Mouse (Mus musculus): ENCODE measurements around the gene B4gat1. TPM values are rescaled to one million over a fixed set of nuclear protein-coding genes. Genes with fewer than 3 reads are reported as not detected.
"Not testable (repeated sequence)": the region's sequence is repeated elsewhere in the genome, so short reads cannot be mapped to it uniquely, and the experiment has no call there.

Gene B4gat1
- polyA plus RNA-seq, 1 experiment from 2014 or later, result 61.1 TPM

DNA sequence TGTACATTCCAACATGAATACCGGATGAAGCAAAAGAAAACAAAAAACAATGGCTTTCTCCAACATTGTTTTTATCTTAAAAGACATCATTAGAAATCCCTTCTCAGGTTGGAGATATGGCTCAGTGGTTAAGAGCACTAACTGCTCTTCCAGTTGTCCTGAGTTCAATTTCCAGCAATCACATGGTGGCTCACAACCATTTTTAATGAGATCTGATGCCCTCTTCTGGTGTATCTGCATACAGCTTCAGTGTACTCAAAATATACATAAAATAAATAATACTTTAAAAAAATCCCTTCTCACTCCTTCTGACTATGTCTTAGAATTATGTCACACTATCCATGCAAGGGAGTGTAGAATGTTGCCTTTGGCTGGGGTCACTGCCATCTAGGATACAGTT lies 40.7 kb downstream of the B4gat1 start:
- ATAC-seq (ENCODE audit: low read depth), result no peak
- Histone ChIP-seq H3K36me3 (no peaks in the 10 kb centered on the region), H3K4me1 (replicated peaks) (no peaks in the 10 kb centered on the region), H3K27ac (replicated peaks) (no peak overlapping the region), H3K27me3 (peaks cover 68% of the 10 kb centered on the region), H3K9ac (no peak overlapping the region), H3K4me2 (no peak overlapping the region), H3K9me3 (no peaks in the 10 kb centered on the region), H3K4me3 (no peak overlapping the region)
- WGBS, result 98% methylated on average over 1 of the region's 1 CpGs

- no peak overlapping the region for H3K9ac ChIP-seq
- no peak for ATAC-seq (ENCODE audit: low read depth)
- H3K9me3 ChIP-seq, result no peaks in the 10 kb centered on the region
- no peak overlapping the region for H3K4me2 ChIP-seq
- no peak overlapping the region for H3K27ac ChIP-seq (replicated peaks)
- peaks cover 13% of the 10 kb centered on the region; the same call in 1 of the 2 replicates for H3K4me1 ChIP-seq (replicated peaks)
- WGBS, result 65% methylated on average over 18 of the region's 18 CpGs
- H3K27me3 ChIP-seq, result peaks cover 76% of the 10 kb centered on the region
- H3K4me3 ChIP-seq, result no peak overlapping the region
- H3K36me3 ChIP-seq, result no peaks in the 10 kb centered on the region
Measured at GRCm38 (mm10) chr19:5082005-5082404, 43.4 kb downstream of the B4gat1 start.

GRCm38 (mm10) chr19:5082596-5082995 lies 44.0 kb downstream of the B4gat1 start:
- H3K9me3 ChIP-seq, result no peaks in the 10 kb centered on the region
- no peaks in the 10 kb centered on the region for H3K36me3 ChIP-seq
- 68% methylated on average over 24 of the region's 24 CpGs for WGBS
- H3K9ac ChIP-seq, result no peak overlapping the region
- H3K27me3 ChIP-seq, result peaks cover 76% of the 10 kb centered on the region
- no peak for ATAC-seq (ENCODE audit: low read depth)
- no peak overlapping the region for H3K4me2 ChIP-seq
- H3K27ac ChIP-seq (replicated peaks), result no peak overlapping the region
- H3K4me3 ChIP-seq, result no peak overlapping the region
- H3K4me1 ChIP-seq (replicated peaks), result peaks cover 18% of the 10 kb centered on the region

DNA sequence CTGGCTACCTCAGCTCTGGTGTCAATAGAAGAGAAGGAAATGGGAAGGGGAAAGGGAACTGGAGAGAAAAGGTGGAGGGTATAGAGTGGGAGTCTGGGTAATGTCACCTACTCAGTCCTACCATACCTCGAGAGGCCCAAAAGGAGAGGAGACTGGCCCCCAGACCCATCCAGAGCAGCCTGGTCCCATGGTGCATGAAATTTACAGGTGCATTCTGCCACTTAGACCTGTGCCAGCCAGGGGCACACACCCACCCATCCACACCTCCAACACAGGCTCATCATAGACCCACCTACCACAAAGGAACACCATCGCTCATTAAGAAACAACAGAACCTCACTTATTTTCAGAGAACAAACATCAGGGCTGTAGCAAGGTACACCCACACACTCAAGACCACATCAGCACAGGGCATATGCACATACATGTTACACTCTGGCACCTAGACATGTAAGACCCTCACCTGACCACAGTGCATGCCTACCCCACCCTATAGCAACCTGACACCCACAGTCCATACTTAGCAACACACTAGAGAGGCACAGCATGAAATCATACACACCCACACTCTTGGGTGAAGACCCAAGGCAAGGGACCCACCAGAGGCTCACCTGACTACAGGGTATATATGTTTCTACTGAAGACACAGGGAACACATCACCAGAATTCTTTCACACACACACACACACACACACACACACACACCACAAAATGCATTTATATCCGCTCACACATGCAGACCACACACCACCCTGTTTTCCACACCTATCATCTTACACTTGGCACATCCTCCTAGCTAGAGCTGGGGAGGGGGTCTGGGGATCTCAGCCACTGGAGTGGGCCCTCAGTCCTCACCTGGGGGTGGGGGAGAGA lies 45.6 kb downstream of the B4gat1 start:
- peaks cover 74% of the 10 kb centered on the region for H3K27me3 ChIP-seq
- no peaks in the 10 kb centered on the region for H3K36me3 ChIP-seq
- peaks cover 27% of the 10 kb centered on the region for H3K4me1 ChIP-seq (replicated peaks)
- peak overlapping the region; percentile 78 for H3K9ac ChIP-seq
- no peaks in the 10 kb centered on the region for H3K9me3 ChIP-seq
- H3K4me2 ChIP-seq, result peak overlapping the region; percentile 78
- no peak for ATAC-seq (ENCODE audit: low read depth)
- H3K27ac ChIP-seq (replicated peaks), result no peak overlapping the region
- WGBS, result 69% methylated on average over 3 of the region's 3 CpGs
- peak overlapping the region; percentile 54 for H3K4me3 ChIP-seq

GRCm38 (mm10) chr19:5084834-5085144 lies 46.2 kb downstream of the B4gat1 start:
- Histone ChIP-seq H3K4me1 (replicated peaks) (peaks cover 32% of the 10 kb centered on the region), H3K36me3 (0 out of 2 replicates have a peak, but pooled peaks cover 3% of the 10 kb centered on the region), H3K4me3 (peak overlapping the region; percentile 54), H3K4me2 (peak overlapping the region; percentile 78), H3K27me3 (peaks cover 68% of the 10 kb centered on the region), H3K9me3 (no peaks in the 10 kb centered on the region), H3K27ac (replicated peaks) (no peak overlapping the region), H3K9ac (peak overlapping the region; percentile 78)
- WGBS, result 7% methylated on average over 15 of the region's 15 CpGs
- no peak for ATAC-seq (ENCODE audit: low read depth)

- peaks cover 32% of the 10 kb centered on the region for H3K4me1 ChIP-seq (replicated peaks)
- peak within 1 kb of the TSS; percentile 78 for H3K4me2 ChIP-seq
- H3K4me3 ChIP-seq, result peak within 1 kb of the TSS; percentile 54
- under 1% methylated on average over 67 of the region's 69 CpGs for WGBS
- H3K27ac ChIP-seq (replicated peaks), result no peak within 1 kb of the TSS
- 0 out of 2 replicates have a peak, but pooled peaks cover 7% of the 10 kb centered on the region for H3K36me3 ChIP-seq
- H3K27me3 ChIP-seq, result peaks cover 63% of the 10 kb centered on the region
- no peak for ATAC-seq (ENCODE audit: low read depth)
- H3K9me3 ChIP-seq, result no peaks in the 10 kb centered on the region
- peak within 1 kb of the TSS; percentile 78 for H3K9ac ChIP-seq
Measured at GRCm38 (mm10) chr19:5085145-5085863, 46.7 kb downstream of the B4gat1 start, which contains the start of gene Tmem151a. Tmem151a (minus strand) TSS chr19:5085531.

DNA sequence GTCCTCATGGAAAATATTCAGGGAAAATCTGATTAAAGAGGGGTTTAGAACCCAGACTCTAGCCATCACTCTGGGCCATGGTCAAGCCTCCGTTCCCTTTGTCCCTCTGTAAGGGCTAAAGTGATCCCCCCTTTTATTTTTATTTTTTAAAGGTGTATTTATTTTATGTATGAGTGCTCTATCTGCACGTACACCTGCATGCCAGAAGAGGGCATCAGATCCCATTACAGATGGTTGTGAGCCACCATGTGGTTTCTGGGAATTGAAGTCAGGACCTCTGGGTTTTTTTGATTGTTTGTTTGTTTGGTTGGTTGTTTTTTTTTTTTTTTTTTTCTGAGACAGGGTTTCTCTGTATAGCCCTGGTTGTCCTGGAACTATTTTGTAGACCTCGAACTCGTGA lies 47.9 kb downstream of the B4gat1 start:
- H3K9ac ChIP-seq; H3K4me2 ChIP-seq; H3K4me3 ChIP-seq; H3K9me3 ChIP-seq; ATAC-seq (ENCODE audit: low read depth); H3K27ac ChIP-seq (replicated peaks): not testable (repeated sequence)
- Histone ChIP-seq H3K4me1 (replicated peaks) (peaks cover 32% of the 10 kb centered on the region), H3K36me3 (peaks cover 18% of the 10 kb centered on the region), H3K27me3 (peaks cover 51% of the 10 kb centered on the region)
- 54% methylated on average over 4 of the region's 4 CpGs for WGBS

GRCm38 (mm10) chr19:5087884-5088728 lies 49.5 kb downstream of the B4gat1 start, which contains the start of gene Yif1a:
Yif1a (plus strand) TSS chr19:5088538.
- Histone ChIP-seq H3K9ac (peak within 1 kb of the TSS; percentile 85), H3K4me3 (peak within 1 kb of the TSS; percentile 86), H3K27me3 (peaks cover 35% of the 10 kb centered on the region), H3K27ac (replicated peaks) (peak within 1 kb of the TSS; percentile 90), H3K36me3 (peaks cover 34% of the 10 kb centered on the region), H3K4me2 (peak within 1 kb of the TSS; percentile 88), H3K9me3 (no peaks in the 10 kb centered on the region), H3K4me1 (replicated peaks) (peaks cover 36% of the 10 kb centered on the region)
- peak; percentile 91 for ATAC-seq (ENCODE audit: low read depth)
- under 1% methylated on average over 58 of the region's 58 CpGs for WGBS

DNA sequence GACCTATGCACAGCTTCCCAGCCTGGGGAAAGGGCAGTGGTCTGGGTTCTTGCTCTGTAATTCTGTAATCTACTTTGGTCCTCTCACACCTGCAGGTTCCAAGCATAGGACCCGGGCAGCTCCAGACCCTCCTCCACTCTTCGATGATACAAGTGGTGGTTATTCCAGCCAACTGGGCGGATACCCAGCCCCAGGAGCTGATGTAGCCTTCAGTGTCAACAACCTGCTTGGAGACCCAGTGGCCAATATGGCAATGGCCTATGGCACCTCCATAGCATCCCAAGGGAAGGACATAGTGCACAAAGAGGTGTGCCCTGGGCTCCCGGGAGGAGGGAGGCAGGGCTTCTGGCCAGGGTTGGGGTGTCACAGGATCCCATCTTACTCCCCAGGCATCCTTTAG lies 50.7 kb downstream of the B4gat1 start:
- H3K9ac ChIP-seq, result peak overlapping the region; percentile 85
- no peak for ATAC-seq (ENCODE audit: low read depth)
- peaks cover 42% of the 10 kb centered on the region for H3K36me3 ChIP-seq
- 89% methylated on average over 4 of the region's 4 CpGs for WGBS
- peak overlapping the region; percentile 88 for H3K4me2 ChIP-seq
- no peaks in the 10 kb centered on the region for H3K9me3 ChIP-seq
- no peak overlapping the region for H3K27ac ChIP-seq (replicated peaks)
- peaks cover 23% of the 10 kb centered on the region for H3K27me3 ChIP-seq
- H3K4me1 ChIP-seq (replicated peaks), result peaks cover 49% of the 10 kb centered on the region
- H3K4me3 ChIP-seq, result peak overlapping the region; percentile 86
